Mouse (Mus musculus) heart, postnatal 10 days (tissue): ENCODE results near the gene Epha2. TPM values are rescaled to one million over a fixed set of nuclear protein-coding genes. Genes with fewer than 3 reads are reported as not detected.
A peak's percentile ranks its signal among the peaks of the same experiment; 100 is the strongest.

Experiments used
- DNase-seq, 2 experiments: peaks; one replicate each; pipeline ENCODE4 v3.0.0; 2021
- intact Hi-C: fragments of 180-260 bp; cut with DNase I; formaldehyde crosslinking; loops from one replicate; pipeline ENCODE4 v1.15.1; 2025
- microRNA-seq, 2 experiments: library from miRNA; unstranded; fragments of <30 nt; microRNA quantifications; one replicate each; pipeline ENCODE4 v1.2.0; 2022
- total RNA-seq, 2 experiments: library from RNA; stranded (reverse); gene quantifications; 2 replicates each; pipeline ENCODE4 v1.2.3; 2021

Gene Epha2
- total RNA-seq, 2 experiments from 2014 or later = 8.1 TPM

DNA sequence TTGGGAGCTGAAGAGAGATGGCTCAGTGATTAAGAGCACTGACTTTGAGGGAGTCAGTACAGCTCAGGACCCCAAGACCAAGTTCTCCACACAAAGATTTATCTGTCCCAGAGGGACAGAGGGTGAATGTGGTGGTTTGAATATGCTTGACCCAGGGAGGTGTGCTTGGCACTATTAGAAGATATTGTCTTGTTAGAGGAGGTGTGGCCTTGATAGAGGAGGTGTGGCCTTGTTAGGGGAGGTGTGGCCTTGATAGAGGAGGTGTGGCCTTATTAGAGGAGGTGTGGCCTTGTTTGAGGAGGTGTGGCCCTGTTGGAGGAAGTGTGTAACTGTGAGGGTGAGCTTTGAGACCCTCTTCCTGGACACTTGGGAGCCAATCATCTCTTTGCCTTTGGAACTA, 56.8 kb downstream of the Epha2 start:
- no peak for DNase-seq
- intact Hi-C loops = no loop called here

DNA sequence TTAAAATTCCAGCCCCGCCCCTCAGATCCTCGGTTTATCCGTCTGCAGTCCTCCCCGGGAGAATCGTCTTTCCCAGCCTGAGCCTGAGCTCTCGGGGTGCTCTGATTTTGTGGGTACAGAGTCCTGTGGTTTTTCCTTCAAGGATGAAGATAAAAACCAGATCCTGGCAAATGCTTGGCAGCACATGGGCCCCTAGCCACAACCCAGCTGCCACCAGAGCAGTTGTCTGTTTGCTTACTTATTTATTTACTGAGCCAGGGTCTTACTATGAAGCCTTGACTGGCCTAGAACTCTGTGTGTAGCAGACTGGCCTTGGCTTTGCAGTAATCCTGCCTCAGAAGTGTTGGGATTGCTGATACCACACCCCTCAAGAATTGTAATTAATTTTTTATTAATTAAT, 58.2 kb downstream of the Epha2 start:
- intact Hi-C loops = no loop called here

DNA sequence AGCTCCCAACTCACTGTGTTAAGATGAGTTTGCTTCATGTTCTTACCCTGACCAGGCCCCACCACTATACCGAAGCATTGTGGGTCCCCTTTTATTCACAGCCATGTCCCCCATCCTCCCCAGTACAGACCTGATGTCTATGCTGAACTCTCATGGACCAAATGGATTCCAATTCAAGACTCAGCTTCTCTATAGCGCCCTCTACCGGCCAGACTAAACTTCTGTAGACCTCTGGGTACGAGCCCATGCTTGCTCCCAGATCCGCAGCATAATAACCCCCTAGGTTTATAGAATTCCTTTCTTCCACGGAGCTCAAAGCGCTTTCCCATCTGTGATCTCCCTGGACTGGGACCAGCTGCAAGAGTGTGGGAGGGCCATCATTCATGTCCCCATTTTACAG, 59.8 kb downstream of the Epha2 start:
- peak in 1 of 2 experiments; percentile 54 for DNase-seq
- intact Hi-C loops = loop anchor here (5.0 kb wide), 2 partner anchors 34 to 219 kb away; no protein-coding TSS in a partner anchor

More for the DNA sequence above, 58.2 kb downstream of the Epha2 start:
- DNase-seq = no peak

DNA sequence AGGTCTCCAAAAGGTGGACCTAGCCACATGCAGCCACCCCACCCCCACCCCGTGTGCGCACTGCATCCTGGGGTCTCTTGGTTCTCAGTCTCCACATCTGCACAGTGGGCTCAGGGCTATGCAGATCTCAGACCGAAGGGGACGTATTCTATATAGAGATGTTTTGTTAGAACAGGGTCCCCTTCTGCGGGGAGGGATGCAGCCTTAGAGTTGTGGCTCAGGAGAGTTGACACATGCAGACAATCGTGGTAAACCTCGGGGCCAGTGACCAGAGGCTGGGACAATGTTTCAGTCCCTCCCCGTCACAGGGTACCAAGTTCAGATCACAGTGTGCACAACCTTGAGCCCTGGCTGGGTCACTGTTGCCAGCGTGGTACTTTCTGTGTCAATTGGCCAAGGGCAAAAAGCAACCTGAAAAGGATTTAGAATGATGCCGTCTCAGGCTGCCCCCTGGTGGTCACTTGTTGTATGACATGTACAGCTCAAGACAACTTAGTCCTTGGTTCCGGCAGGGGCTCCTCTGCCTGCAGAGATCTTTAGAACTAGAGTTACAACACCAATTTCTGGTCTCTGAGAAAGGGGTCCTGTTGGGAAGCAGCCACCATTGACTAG, 62.0 kb downstream of the Epha2 start:
- intact Hi-C loops = loop anchor here (1.0 to 5.0 kb wide), 4 partner anchors 36 to 221 kb away; no protein-coding TSS in a partner anchor
- peak; percentile 85 to 93 for DNase-seq

DNA sequence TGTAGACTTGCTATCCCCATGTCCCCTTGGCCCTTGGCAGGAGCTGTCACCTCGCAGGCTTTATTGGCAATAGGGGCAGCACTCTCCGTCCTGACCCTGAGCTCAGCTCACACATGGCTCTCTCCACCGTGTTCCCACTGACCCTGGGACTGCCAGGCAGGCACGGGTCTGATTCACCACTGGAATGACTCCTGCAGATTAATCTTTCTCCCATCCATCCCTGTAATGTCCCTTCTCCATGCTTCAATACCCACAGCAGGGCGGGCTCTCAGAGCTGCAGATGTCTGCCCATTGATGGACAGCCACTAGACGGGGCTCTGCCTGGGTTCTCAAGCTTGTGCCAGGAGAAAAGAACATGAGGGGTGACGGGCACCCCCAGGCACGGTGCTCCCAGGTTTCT, 64.1 kb downstream of the Epha2 start:
- intact Hi-C loops = no loop called here
- no peak for DNase-seq

DNA sequence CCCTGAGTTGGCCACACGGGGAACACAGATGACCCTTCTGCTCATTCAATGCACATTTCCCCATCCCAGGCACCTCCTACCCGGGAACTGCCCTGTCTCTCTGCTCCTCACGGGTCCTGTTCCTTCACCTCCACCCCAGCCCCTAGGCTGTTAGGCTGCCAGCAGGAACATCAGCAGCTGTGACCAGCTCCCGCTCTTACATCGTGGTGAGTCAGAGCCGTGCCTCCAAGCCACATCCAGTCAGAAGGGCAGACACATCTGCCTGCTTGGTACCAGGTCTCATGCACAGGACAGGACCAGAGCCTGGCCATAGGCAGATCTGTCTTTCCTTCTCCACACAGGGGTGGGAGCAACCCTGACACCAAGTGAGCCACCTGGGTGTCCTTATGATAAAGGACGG, 64.8 kb downstream of the Epha2 start:
- DNase-seq = no peak
- intact Hi-C loops = no loop called here

DNA sequence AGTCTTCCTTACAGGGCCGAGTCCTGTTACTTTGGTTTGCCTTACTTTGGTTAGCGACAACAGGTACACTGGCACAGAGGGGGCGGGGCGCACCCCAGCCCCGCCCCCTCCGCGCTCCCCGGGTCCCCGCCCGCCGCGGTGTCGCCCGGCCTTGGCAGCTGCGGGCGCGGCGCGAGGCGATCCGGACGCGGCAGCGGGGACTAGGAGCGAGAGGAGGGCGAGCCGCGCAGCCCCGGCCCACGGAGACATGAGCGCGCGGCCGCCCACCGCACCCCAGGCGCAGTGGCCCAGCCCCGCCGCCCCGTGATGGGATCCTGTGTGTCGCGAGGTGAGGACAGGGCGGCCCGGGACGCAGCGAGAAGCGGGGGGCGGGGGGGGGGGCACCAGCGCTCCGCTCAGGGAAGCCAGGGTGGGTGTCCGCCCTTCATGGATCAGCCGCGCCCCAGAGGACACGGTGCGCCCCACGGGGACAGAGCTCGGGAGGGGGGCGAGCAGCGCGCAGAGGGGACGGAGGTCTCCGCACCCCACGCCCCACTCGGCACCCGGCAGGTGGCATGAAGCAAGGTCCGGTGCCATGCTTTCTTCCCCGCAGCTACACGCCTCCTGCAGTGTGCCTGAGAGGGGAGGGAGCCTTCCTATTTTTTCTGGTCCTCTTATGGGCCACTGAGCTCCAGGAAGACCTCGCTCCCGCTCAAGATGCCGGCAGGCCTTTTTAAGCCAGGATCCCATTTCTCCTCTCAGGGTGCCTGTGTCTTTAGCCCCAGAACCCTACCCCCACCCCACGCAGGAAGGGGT, 67.2 kb downstream of the Epha2 start, which contains the start of gene Fam131c:
Fam131c (plus strand) TSS at position 224 of the 795 bp plus-strand sequence.
- intact Hi-C loops = no loop called here
- DNase-seq = no peak

DNA sequence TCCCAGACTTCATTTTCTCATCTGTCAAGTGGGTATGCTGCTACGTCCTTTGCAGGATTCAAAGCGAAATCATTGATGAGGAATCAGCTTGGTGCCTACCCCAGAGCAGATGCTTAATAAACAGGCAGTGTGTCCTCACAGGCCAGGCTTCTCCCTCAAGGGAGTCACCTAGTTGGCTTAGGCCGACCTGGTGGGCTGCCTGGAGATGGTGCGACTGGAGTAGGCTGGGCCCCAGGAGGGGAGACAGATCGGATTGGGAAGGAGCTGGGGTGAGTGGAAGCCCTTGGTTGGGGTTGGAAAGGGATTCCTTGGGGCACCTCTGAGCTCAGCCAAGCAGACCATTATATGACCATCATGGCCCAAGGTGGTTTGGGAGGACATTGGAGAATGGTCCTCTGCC, 71.4 kb downstream of the Epha2 start:
- intact Hi-C loops = no loop called here

More for the DNA sequence above, 71.4 kb downstream of the Epha2 start:
- DNase-seq = no peak

Small RNA genes lying within 50 kb of the gene (microRNA-seq; reads per million reads assigned to microRNA genes)
- 0 reads per million in 2 experiments for gene Gm25690

Other genes with a start within 250 kb of the Epha2 start
- 1 to 10 TPM; 7.0 to 7.4 TPM for gene Crocc, start 240.7 kb upstream of the Epha2 start, total RNA-seq
- gene Necap2, start 222.9 kb upstream of the Epha2 start, total RNA-seq = 10 to 100 TPM; 33.3 to 34.3 TPM
- not detected for gene Spata21, start 212.9 kb upstream of the Epha2 start, total RNA-seq
- gene Szrd1, start 161.5 kb upstream of the Epha2 start, total RNA-seq = 100 to 1,000 TPM in 1 of 2 experiments, 10 to 100 TPM in 1; 92.4 to 108 TPM
- 10 to 100 TPM; 14.7 to 15.6 TPM for gene Fbxo42, start 153.3 kb upstream of the Epha2 start, total RNA-seq
- gene Rsg1, start 87.3 kb upstream of the Epha2 start, total RNA-seq = 1 to 10 TPM; 1.0 to 1.2 TPM
- 10 to 100 TPM; 11.6 to 14.7 TPM for gene Arhgef19, start 61.7 kb upstream of the Epha2 start, total RNA-seq
- 1 to 10 TPM in 1 of 2 experiments, under 1 TPM in 1; 0.94 to 2.9 TPM for gene Fam131c, start 67.0 kb downstream of the Epha2 start, total RNA-seq
- not detected for gene Clcnka, start 97.5 kb downstream of the Epha2 start, total RNA-seq
- 1 to 10 TPM in 1 of 2 experiments, under 1 TPM in 1; 0.91 to 1.2 TPM for gene Clcnkb, start 114.8 kb downstream of the Epha2 start, total RNA-seq
- 1,000 to 10,000 TPM; 1,029 to 1,075 TPM for gene Hspb7, start 119.5 kb downstream of the Epha2 start, total RNA-seq
- gene Srarp, start 134.9 kb downstream of the Epha2 start, total RNA-seq = not detected
- gene Zbtb17, start 143.4 kb downstream of the Epha2 start, total RNA-seq = 10 to 100 TPM; 18.0 to 21.9 TPM
- 10 to 100 TPM; 32.1 to 34.2 TPM for gene Spen, start 237.4 kb downstream of the Epha2 start, total RNA-seq